Mouse (Mus musculus) testis, adult 2 months (tissue): ENCODE data around the gene Col25a1.

Experiments
- CTCF ChIP-seq: fragments of 200-500 bp; IDR thresholded peaks from 2 replicates; pipeline ENCODE4 v1.5.1; 2012; ENCODE audit warnings: low read depth, mild to moderate bottlenecking, inconsistent platforms, low read length, moderate library complexity; ENCODE audit not compliant: control insufficient read depth, insufficient read depth, insufficient replicate concordance
- POLR2A ChIP-seq: fragments of 200-500 bp; IDR thresholded peaks from 2 replicates; pipeline ENCODE4 v1.6.1; 2012; ENCODE audit warnings: low read depth, mild to moderate bottlenecking, inconsistent platforms, low read length, moderate library complexity; ENCODE audit not compliant: control insufficient read depth

- no peak for TF ChIP-seq CTCF
- TF ChIP-seq POLR2A: no peak
These were observed 269.6 kb downstream of the Col25a1 start for GRCm38 (mm10) chr3:130400716-130401559.
